Mouse (Mus musculus) neural tube, embryonic 11.5 days (tissue): Measurements from ENCODE around the gene Grid1. TPM values are rescaled to one million over a fixed set of nuclear protein-coding genes. Genes with fewer than 3 reads are reported as not detected.

Source experiments
- ATAC-seq: fragments of 200-750 bp; cut with Nextera tagmentation; 2 replicates; pipeline ENCODE4 v1.8.0; 2017; ENCODE audit warnings: moderate number of reproducible peaks, mild to moderate bottlenecking, moderate TSS enrichment, moderate library complexity; ENCODE audit not compliant: insufficient read depth, low FRiP score, low TSS enrichment
- DNase-seq: peaks from one replicate; pipeline ENCODE4 v3.0.0-alpha.2; 2015; ENCODE audit warnings: low spot score
- H3K27ac ChIP-seq: fragments of 300-500 bp; sonication (generic); 2 replicates; pipeline ENCODE4 v1.5.1; 2014; ENCODE audit warnings: low read depth, mild to moderate bottlenecking, low read length
- H3K27me3 ChIP-seq: fragments of 300-500 bp; sonication (generic); 2 replicates; pipeline ENCODE4 v1.6.1; 2014; ENCODE audit warnings: mild to moderate bottlenecking, low read length, mixed read lengths; ENCODE audit not compliant: control insufficient read depth, insufficient read depth
- H3K36me3 ChIP-seq: fragments of 300-500 bp; sonication (generic); 2 replicates; pipeline ENCODE4 v1.6.1; 2014; ENCODE audit warnings: mild to moderate bottlenecking, low read length, moderate library complexity, mixed read lengths; ENCODE audit not compliant: control insufficient read depth, insufficient read depth
- H3K4me1 ChIP-seq: fragments of 300-500 bp; sonication (generic); 2 replicates; pipeline ENCODE4 v1.6.1; 2014; ENCODE audit warnings: low read length, mixed read lengths; ENCODE audit not compliant: control insufficient read depth, insufficient read depth
- H3K4me2 ChIP-seq: fragments of 300-500 bp; sonication (generic); 2 replicates; pipeline ENCODE4 v1.6.1; 2014; ENCODE audit warnings: low read depth, mild to moderate bottlenecking, moderate library complexity
- H3K4me3 ChIP-seq: fragments of 300-500 bp; sonication (generic); 2 replicates; pipeline ENCODE4 v1.5.1; 2014; ENCODE audit warnings: low read depth, low read length
- H3K9ac ChIP-seq: fragments of 300-500 bp; sonication (generic); 2 replicates; pipeline ENCODE4 v1.6.1; 2014; ENCODE audit warnings: mild to moderate bottlenecking, low read length
- H3K9me3 ChIP-seq: fragments of 300-500 bp; sonication (generic); 2 replicates; pipeline ENCODE4 v1.6.1; 2016; ENCODE audit warnings: low read length; ENCODE audit not compliant: control insufficient read depth
- WGBS: fragments of 180-500 bp; shearing (Covaris S2); extraction: QIAGEN DNeasy Blood & Tissue Kit; methylation state at CpG from one replicate; pipeline ENCODE4 v1.1.7; 2014; 5-methylcytosine and 5-hydroxymethylcytosine counted together
- polyA plus RNA-seq: library from polyadenylated mRNA; unstranded; fragments of >200 nt; fragmentation: Nextera tagmentation; extraction: Ambion mirVana; gene quantifications from 2 replicates; pipeline ENCODE4 v1.2.1, GENCODE M21; 2014

The Grid1 gene
- polyA plus RNA-seq, 1 experiment from 2014 or later = 1.7 TPM

GRCm38 (mm10) chr14:35430259-35430658 is 610.4 kb downstream of the Grid1 start:
- ATAC-seq (no peak), DNase-seq (no peak)
- 95% methylated on average over 2 of the region's 2 CpGs for WGBS
- Histone ChIP-seq H3K9ac (no peak overlapping the region), H3K4me2 (no peak overlapping the region), H3K4me1 (no peaks in the 10 kb centered on the region), H3K27me3 (no peaks in the 10 kb centered on the region), H3K9me3 (no peaks in the 10 kb centered on the region), H3K27ac (no peak overlapping the region), H3K36me3 (no peaks in the 10 kb centered on the region), H3K4me3 (no peak overlapping the region)

- Histone ChIP-seq H3K4me1 (no peaks in the 10 kb centered on the region), H3K9me3 (no peaks in the 10 kb centered on the region), H3K4me3 (no peak overlapping the region), H3K27ac (no peak overlapping the region), H3K9ac (no peak overlapping the region), H3K36me3 (no peaks in the 10 kb centered on the region), H3K4me2 (no peak overlapping the region), H3K27me3 (no peaks in the 10 kb centered on the region)
- WGBS = 89% methylated on average over 7 of the region's 7 CpGs
- ATAC-seq = no peak
- DNase-seq = no peak
Observed at GRCm38 (mm10) chr14:35453702-35454101, 633.8 kb downstream of the Grid1 start.

GRCm38 (mm10) chr14:35468254-35468653 is 648.3 kb downstream of the Grid1 start:
- WGBS = 69% methylated on average over 6 of the region's 6 CpGs
- ATAC-seq = no peak
- H3K27me3 ChIP-seq = no peaks in the 10 kb centered on the region

GRCm38 (mm10) chr14:35486017-35486416 is 666.1 kb downstream of the Grid1 start:
- ATAC-seq (no peak), DNase-seq (no peak)
- Histone ChIP-seq H3K4me1 (no peaks in the 10 kb centered on the region), H3K4me2 (no peak overlapping the region), H3K9ac (no peak overlapping the region), H3K27me3 (no peaks in the 10 kb centered on the region), H3K36me3 (no peaks in the 10 kb centered on the region), H3K27ac (no peak overlapping the region), H3K9me3 (no peaks in the 10 kb centered on the region), H3K4me3 (no peak overlapping the region)
- WGBS = 85% methylated on average over 2 of the region's 2 CpGs

More at GRCm38 (mm10) chr14:35468254-35468653, 648.3 kb downstream of the Grid1 start:
- H3K4me1 ChIP-seq = no peaks in the 10 kb centered on the region
- no peak overlapping the region for H3K27ac ChIP-seq
- H3K36me3 ChIP-seq = no peaks in the 10 kb centered on the region
- DNase-seq = no peak
- no peak overlapping the region for H3K9ac ChIP-seq
- H3K9me3 ChIP-seq = no peaks in the 10 kb centered on the region
- no peak overlapping the region for H3K4me2 ChIP-seq
- H3K4me3 ChIP-seq = no peak overlapping the region

- no peak overlapping the region for H3K4me2 ChIP-seq
- no peak overlapping the region for H3K9ac ChIP-seq
- H3K4me1 ChIP-seq = no peaks in the 10 kb centered on the region
- H3K9me3 ChIP-seq = no peaks in the 10 kb centered on the region
- ATAC-seq (no peak), DNase-seq (no peak)
- H3K27ac ChIP-seq = no peak overlapping the region
- no peaks in the 10 kb centered on the region for H3K36me3 ChIP-seq
- H3K27me3 ChIP-seq = no peaks in the 10 kb centered on the region
- whole genome bisulfite sequencing = 74% methylated on average over 4 of the region's 5 CpGs
- no peak overlapping the region for H3K4me3 ChIP-seq
Observed at GRCm38 (mm10) chr14:35502324-35502723, 682.4 kb downstream of the Grid1 start.

GRCm38 (mm10) chr14:35519402-35519801 is 699.5 kb downstream of the Grid1 start:
- Histone ChIP-seq H3K9ac (no peak overlapping the region), H3K4me1 (no peaks in the 10 kb centered on the region), H3K36me3 (no peaks in the 10 kb centered on the region), H3K27me3 (no peaks in the 10 kb centered on the region), H3K4me3 (no peak overlapping the region), H3K9me3 (no peaks in the 10 kb centered on the region), H3K4me2 (no peak overlapping the region), H3K27ac (no peak overlapping the region)
- ATAC-seq (no peak), DNase-seq (no peak)

- Histone ChIP-seq H3K36me3 (no peaks in the 10 kb centered on the region), H3K4me2 (no peak overlapping the region), H3K27ac (no peak overlapping the region), H3K9ac (no peak overlapping the region), H3K4me3 (no peak overlapping the region), H3K9me3 (no peaks in the 10 kb centered on the region), H3K27me3 (no peaks in the 10 kb centered on the region), H3K4me1 (no peaks in the 10 kb centered on the region)
- ATAC-seq (no peak), DNase-seq (no peak)
- 86% methylated on average over 3 of the region's 3 CpGs for WGBS
Observed at GRCm38 (mm10) chr14:35538835-35539234, 718.9 kb downstream of the Grid1 start.

GRCm38 (mm10) chr14:35541254-35541991 is 721.5 kb downstream of the Grid1 start:
- Histone ChIP-seq H3K9ac (no peak overlapping the region), H3K4me3 (no peak overlapping the region), H3K36me3 (no peaks in the 10 kb centered on the region), H3K27ac (no peak overlapping the region), H3K9me3 (no peaks in the 10 kb centered on the region), H3K4me2 (no peak overlapping the region), H3K27me3 (no peaks in the 10 kb centered on the region), H3K4me1 (no peaks in the 10 kb centered on the region)
- WGBS = 51% methylated on average over 4 of the region's 4 CpGs
- ATAC-seq (no peak), DNase-seq (no peak)

GRCm38 (mm10) chr14:35541992-35542380 is 722.1 kb downstream of the Grid1 start:
- WGBS = 38% methylated on average over 1 of the region's 1 CpGs

More at GRCm38 (mm10) chr14:35541992-35542380, 722.1 kb downstream of the Grid1 start:
- no peak overlapping the region for H3K27ac ChIP-seq
- no peaks in the 10 kb centered on the region for H3K36me3 ChIP-seq
- ATAC-seq = no peak
- DNase-seq = no peak
- no peak overlapping the region for H3K9ac ChIP-seq
- H3K27me3 ChIP-seq = no peaks in the 10 kb centered on the region
- no peaks in the 10 kb centered on the region for H3K9me3 ChIP-seq
- H3K4me1 ChIP-seq = no peaks in the 10 kb centered on the region
- no peak overlapping the region for H3K4me2 ChIP-seq
- no peak overlapping the region for H3K4me3 ChIP-seq
